Mouse (Mus musculus) kidney, embryonic 14.5 days (tissue): ENCODE measurements at regions not wholly inside any gene's neighbourhood (a gene's known extent, or its start where the extent isn't known, plus 50 kb on each side); places are given as distances from the start of the nearest gene placed in this dataset.

Experiments used
- ATAC-seq: fragments of 200-750 bp; cut with Nextera tagmentation; 2 replicates; pipeline ENCODE4 v1.8.0; 2017; ENCODE audit warnings: moderate number of reproducible peaks, mild to moderate bottlenecking, moderate TSS enrichment, moderate library complexity; ENCODE audit not compliant: low FRiP score, low TSS enrichment
- H3K27ac ChIP-seq: fragments of 300-500 bp; sonication (generic); 2 replicates; pipeline ENCODE4 v1.5.1; 2014; ENCODE audit warnings: low read depth, mild to moderate bottlenecking, low read length, moderate library complexity, mixed read lengths
- H3K27me3 ChIP-seq: fragments of 300-500 bp; sonication (generic); 2 replicates; pipeline ENCODE4 v1.6.1; 2014; ENCODE audit warnings: mild to moderate bottlenecking, low read length; ENCODE audit not compliant: control insufficient read depth, insufficient read depth
- H3K36me3 ChIP-seq: fragments of 300-500 bp; sonication (generic); 2 replicates; pipeline ENCODE4 v1.6.1; 2014; ENCODE audit warnings: low read length, mixed read lengths; ENCODE audit not compliant: control insufficient read depth, insufficient read depth
- H3K4me1 ChIP-seq: fragments of 300-500 bp; sonication (generic); 2 replicates; pipeline ENCODE4 v1.6.1; 2014; ENCODE audit warnings: low read length, mixed read lengths; ENCODE audit not compliant: control insufficient read depth, insufficient read depth
- H3K4me2 ChIP-seq: fragments of 300-500 bp; sonication (generic); replicated peaks from 2 replicates; pipeline ENCODE4 v1.6.1; 2014; ENCODE audit warnings: low read depth, mild to moderate bottlenecking, low read length
- H3K4me3 ChIP-seq: fragments of 300-500 bp; sonication (generic); 2 replicates; pipeline ENCODE4 v1.5.1; 2014; ENCODE audit warnings: mild to moderate bottlenecking, low read length
- H3K9ac ChIP-seq: fragments of 300-500 bp; sonication (generic); 2 replicates; pipeline ENCODE4 v1.6.1; 2014; ENCODE audit warnings: low read depth, mild to moderate bottlenecking, low read length, moderate library complexity
- H3K9me3 ChIP-seq: fragments of 300-500 bp; sonication (generic); 2 replicates; pipeline ENCODE4 v1.6.1; 2016; ENCODE audit warnings: low read length; ENCODE audit not compliant: control insufficient read depth
- WGBS: fragments of 180-500 bp; shearing (Covaris S2); extraction: QIAGEN DNeasy Blood & Tissue Kit; methylation state at CpG from one replicate; pipeline ENCODE4 v1.1.7; 2014; 5-methylcytosine and 5-hydroxymethylcytosine counted together

DNA sequence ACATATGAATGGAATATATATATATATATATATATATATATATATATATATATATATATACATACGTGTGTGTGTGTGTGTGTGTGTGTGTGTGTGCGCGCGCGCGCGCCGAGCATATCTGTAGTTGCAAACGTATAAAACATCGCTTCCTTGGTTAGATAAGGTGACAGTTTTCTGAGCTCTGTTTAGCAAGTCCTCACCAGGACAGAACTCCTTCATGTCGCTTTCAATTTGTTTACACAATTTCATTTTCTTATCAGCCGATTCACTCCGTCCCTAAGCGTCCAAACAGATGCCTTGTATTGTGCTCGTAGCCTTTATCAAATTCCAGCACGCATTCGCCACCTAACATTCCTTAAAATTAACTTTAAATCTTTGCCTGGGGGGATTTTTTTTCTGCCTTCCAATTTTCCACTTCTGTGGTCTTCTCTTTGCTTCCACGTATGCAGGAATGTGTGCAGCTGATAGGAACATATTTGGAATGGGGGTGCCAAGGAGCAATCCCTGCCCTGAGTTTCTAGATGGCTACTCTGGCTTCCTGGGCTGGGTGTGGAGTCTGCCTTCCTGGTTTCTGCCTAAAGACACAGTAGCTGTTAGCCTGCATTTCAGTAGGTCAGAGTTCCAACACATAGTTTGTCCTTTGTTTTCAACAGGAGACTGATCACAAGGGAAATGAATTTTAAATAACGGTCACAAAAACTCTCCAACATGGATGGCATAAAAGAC, 575.7 kb downstream of the Robo2 start:
- H3K27ac ChIP-seq = no peak overlapping the region
- ATAC-seq = no peak
- no peaks in the 10 kb centered on the region for H3K36me3 ChIP-seq
- 82% methylated on average over 19 of the region's 19 CpGs for WGBS
- no peaks in the 10 kb centered on the region for H3K9me3 ChIP-seq
- H3K9ac ChIP-seq = no peak overlapping the region
- H3K4me2 ChIP-seq = no peak overlapping the region
- no peak overlapping the region for H3K4me3 ChIP-seq
- no peaks in the 10 kb centered on the region for H3K27me3 ChIP-seq
- no peaks in the 10 kb centered on the region for H3K4me1 ChIP-seq

DNA sequence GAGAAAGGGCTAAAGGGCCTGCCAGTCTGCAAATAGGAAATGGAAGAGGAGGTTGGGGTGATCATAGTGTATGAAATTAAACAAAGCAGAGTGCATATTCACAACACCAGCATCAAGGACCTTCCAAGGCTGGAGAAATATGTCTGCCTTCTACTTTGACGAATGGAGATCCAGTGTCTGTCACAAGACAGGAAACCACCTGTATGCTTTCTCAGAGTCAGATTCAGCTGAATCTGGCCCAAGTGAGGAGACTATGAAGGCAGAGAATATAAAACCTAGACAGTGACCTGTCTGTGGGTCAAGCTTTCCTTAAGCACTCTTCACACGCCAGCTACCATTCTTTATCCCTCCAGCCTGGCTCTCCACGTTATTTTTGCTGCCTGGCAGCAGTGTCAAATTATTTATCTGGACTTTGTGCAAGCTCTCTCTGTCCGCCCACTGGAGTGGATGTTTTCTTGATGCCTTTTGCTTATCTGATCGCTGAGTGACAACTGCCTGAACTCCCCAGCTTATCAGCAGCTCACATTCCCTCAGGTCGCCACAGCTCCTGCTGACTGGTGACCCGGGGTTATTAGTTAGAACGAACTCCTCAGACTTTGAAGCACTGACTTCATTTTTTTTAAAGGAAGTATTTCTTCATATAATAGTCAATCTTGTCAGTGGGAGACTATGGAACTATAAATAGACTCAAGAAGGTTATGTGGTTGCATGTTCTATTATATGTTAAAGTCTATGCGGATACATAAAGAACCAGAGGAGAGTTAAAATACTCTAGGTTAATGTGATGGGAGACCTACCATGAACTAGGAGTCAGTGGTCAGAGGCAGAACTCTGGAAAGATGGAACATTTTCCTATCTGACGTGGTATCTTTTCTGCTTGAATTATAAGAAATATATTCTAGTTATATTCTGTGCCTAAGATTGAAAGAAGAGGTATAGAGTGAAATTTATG, 590.0 kb downstream of the Robo2 start:
- ATAC-seq = no peak
- no peak overlapping the region for H3K4me2 ChIP-seq
- WGBS = 49% methylated on average over 10 of the region's 10 CpGs

DNA sequence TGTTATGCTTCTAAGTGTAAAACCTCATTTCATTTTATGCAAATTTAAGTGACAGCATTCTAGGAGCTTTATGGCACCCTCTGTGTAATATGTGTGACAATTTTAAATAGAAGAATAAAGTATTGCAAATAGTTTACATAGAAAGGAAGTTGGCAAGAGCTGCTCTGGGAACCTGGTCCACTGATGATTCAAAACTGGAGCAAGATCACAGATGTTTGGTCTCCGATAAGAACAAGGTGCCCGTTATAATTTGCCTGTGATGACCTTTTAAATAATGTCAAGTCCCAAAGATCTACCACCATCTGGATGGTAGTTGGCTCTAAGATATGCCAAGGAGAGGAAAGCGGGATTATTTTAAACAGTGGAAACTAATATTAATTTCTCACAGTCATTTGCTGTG, 607.1 kb downstream of the Robo2 start:
- Histone ChIP-seq H3K9ac (no peak overlapping the region), H3K4me2 (no peak overlapping the region), H3K27ac (no peak overlapping the region), H3K27me3 (no peaks in the 10 kb centered on the region), H3K9me3 (no peaks in the 10 kb centered on the region), H3K4me3 (no peak overlapping the region), H3K36me3 (no peaks in the 10 kb centered on the region), H3K4me1 (no peaks in the 10 kb centered on the region)
- WGBS = 80% methylated on average over 3 of the region's 3 CpGs
- ATAC-seq = no peak

More for the DNA sequence above, 590.0 kb downstream of the Robo2 start:
- H3K9me3 ChIP-seq = no peaks in the 10 kb centered on the region
- H3K9ac ChIP-seq = no peak overlapping the region
- H3K27me3 ChIP-seq = no peaks in the 10 kb centered on the region
- H3K4me1 ChIP-seq = no peaks in the 10 kb centered on the region
- H3K27ac ChIP-seq = no peak overlapping the region
- no peaks in the 10 kb centered on the region for H3K36me3 ChIP-seq
- no peak overlapping the region for H3K4me3 ChIP-seq

DNA sequence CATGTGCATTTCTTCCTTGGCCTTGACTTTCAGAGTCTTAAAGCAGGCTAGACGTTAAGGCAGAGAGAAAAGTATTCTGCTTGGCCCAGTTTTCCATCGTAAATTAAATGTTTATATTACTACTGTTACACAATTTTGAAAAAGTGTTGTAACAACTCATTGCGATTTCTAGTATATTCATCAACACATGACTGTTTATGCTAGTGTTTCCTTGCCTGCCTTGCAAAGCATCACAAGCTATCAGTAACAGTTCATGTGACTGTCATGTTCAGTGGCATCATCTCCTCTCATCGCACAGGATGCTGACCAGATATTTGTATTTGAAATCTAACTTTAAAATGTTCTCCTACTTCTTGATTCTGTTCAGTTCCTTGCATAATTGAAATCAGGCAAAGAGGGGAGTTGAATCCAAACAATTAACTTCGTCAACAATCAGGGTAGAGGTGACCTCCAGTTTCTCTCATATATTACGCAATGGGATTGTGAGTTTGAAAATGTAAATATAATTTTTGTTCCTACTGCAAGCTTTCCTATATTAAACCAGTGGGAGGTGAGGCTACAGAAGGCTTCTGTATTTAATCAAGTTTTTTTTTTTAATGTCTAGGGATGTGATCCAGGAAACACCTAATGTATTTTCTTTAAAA, 615.0 kb downstream of the Robo2 start:
- H3K27ac ChIP-seq = no peak overlapping the region
- no peaks in the 10 kb centered on the region for H3K36me3 ChIP-seq
- H3K27me3 ChIP-seq = no peaks in the 10 kb centered on the region
- no peak for ATAC-seq
- no peak overlapping the region for H3K4me2 ChIP-seq
- WGBS = 83% methylated on average over 6 of the region's 6 CpGs
- H3K4me3 ChIP-seq = no peak overlapping the region
- H3K9ac ChIP-seq = no peak overlapping the region
- H3K9me3 ChIP-seq = no peaks in the 10 kb centered on the region
- no peaks in the 10 kb centered on the region for H3K4me1 ChIP-seq

DNA sequence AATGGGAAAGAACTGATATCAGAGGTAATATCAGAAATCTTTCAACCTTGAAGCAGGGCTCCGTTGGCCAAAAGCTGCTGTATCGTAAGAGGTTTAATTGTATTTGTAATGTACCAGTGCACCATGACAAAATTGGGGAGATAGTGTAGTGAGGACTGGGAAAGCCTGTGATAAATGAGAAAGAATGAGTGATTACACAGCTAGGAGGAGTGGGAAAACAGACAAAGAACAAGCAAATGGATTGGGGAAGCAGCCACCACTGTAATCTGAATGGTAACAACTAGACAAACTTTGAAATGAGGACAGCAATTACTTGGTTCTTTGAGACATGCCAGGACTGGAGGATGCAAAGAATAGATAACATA, 626.6 kb downstream of the Robo2 start:
- H3K36me3 ChIP-seq = no peaks in the 10 kb centered on the region
- no peak overlapping the region for H3K4me2 ChIP-seq
- H3K4me1 ChIP-seq = no peaks in the 10 kb centered on the region; the same call in 1 of the 2 replicates
- H3K27ac ChIP-seq = no peak overlapping the region
- H3K9ac ChIP-seq = no peak overlapping the region
- H3K27me3 ChIP-seq = no peaks in the 10 kb centered on the region
- no peaks in the 10 kb centered on the region for H3K9me3 ChIP-seq
- WGBS = 69% methylated on average over 2 of the region's 2 CpGs
- no peak overlapping the region for H3K4me3 ChIP-seq
- ATAC-seq = no peak

- no peak for ATAC-seq
- Histone ChIP-seq H3K36me3 (no peaks in the 10 kb centered on the region), H3K9me3 (no peaks in the 10 kb centered on the region), H3K4me3 (no peak overlapping the region), H3K27ac (no peak overlapping the region), H3K9ac (no peak overlapping the region), H3K4me2 (no peak overlapping the region), H3K27me3 (no peaks in the 10 kb centered on the region), H3K4me1 (no peaks in the 10 kb centered on the region; the same call in 1 of the 2 replicates)
- WGBS = 70% methylated on average over 10 of the region's 10 CpGs
These were observed 627.1 kb downstream of the Robo2 start for GRCm38 (mm10) chr16:73784296-73785073.

DNA sequence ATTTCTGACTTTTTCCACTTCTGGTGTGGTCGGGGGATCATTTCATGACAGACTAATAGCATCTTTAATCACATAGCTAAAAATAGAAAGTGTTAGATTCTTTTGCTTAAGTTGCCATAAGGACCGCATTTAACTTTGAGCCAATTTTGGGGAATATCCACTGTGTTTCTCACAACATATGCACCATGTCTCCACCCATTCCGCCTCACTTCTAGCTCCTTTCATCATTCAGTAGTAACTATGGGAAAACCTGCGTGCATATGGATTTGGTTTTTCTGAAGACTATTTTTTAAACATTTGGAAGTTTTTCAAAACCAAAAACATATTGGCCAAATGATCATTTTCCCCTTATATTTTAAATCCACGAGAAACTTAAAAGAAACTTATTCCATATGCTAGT, 639.2 kb downstream of the Robo2 start:
- 90% methylated on average over 5 of the region's 5 CpGs for WGBS

DNA sequence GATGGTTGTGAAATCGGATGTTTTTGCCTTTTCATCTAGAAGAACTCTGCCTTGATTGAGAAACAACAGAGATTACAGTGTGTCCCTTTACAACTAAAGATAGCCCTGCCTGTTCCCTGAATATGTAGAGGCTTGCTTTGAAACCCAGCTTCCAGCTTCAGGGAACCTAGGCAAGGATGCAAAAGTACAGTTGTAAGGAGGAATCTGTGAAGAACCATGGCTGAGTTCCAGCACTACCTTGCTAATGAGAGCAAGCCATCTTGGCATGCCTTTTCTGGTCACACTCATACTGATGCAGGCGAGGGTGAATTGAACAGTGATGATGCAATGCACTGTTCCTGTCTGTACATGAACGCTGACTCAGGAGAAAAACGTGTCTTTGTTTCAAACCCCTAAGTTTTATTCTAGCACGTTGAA, 641.2 kb downstream of the Robo2 start:
- no peak overlapping the region for H3K4me2 ChIP-seq
- ATAC-seq = no peak
- H3K4me3 ChIP-seq = no peak overlapping the region
- no peaks in the 10 kb centered on the region for H3K9me3 ChIP-seq
- 69% methylated on average over 5 of the region's 5 CpGs for WGBS
- no peak overlapping the region for H3K9ac ChIP-seq
- H3K27me3 ChIP-seq = no peaks in the 10 kb centered on the region
- no peaks in the 10 kb centered on the region for H3K4me1 ChIP-seq
- H3K36me3 ChIP-seq = no peaks in the 10 kb centered on the region
- no peak overlapping the region for H3K27ac ChIP-seq

More for the DNA sequence above, 639.2 kb downstream of the Robo2 start:
- H3K4me2 ChIP-seq = no peak overlapping the region
- no peak overlapping the region for H3K27ac ChIP-seq
- no peaks in the 10 kb centered on the region for H3K27me3 ChIP-seq
- H3K4me1 ChIP-seq = no peaks in the 10 kb centered on the region
- H3K9ac ChIP-seq = no peak overlapping the region
- H3K36me3 ChIP-seq = no peaks in the 10 kb centered on the region
- H3K4me3 ChIP-seq = no peak overlapping the region
- ATAC-seq = no peak
- H3K9me3 ChIP-seq = no peaks in the 10 kb centered on the region
